Mouse (Mus musculus): ENCODE data around the gene Mapkap1. TPM values are rescaled to one million over a fixed set of nuclear protein-coding genes. Genes with fewer than 3 reads are reported as not detected.

The Mapkap1 gene
- polyA plus RNA-seq, 1 experiment from 2014 or later, result 74.6 TPM

- no peak overlapping the region for H3K27ac ChIP-seq (ENCODE audit: low read length)
- H3K27me3 ChIP-seq (ENCODE audit: control insufficient read depth, insufficient read depth, low read depth, low read length), result no peaks in the 10 kb centered on the region
- no peak for ATAC-seq (ENCODE audit: low read depth)
- 36% methylated on average over 3 of the region's 3 CpGs for WGBS
- H3K36me3 ChIP-seq (ENCODE audit: control insufficient read depth, insufficient read depth, low read length), result no peaks in the 10 kb centered on the region
- peak overlapping the region; percentile 71 for H3K4me2 ChIP-seq (ENCODE audit: low read depth, low read length)
- H3K9me3 ChIP-seq (ENCODE audit: control insufficient read depth, low read length), result no peaks in the 10 kb centered on the region
- H3K4me3 ChIP-seq (ENCODE audit: low read length), result no peak overlapping the region
- no peak overlapping the region for H3K9ac ChIP-seq (ENCODE audit: low read length)
- peaks cover 4% of the 10 kb centered on the region for H3K4me1 ChIP-seq (replicated peaks; ENCODE audit: control insufficient read depth, insufficient read depth, low read length)
Observed at GRCm38 (mm10) chr2:34373886-34374285, 32.7 kb upstream of the Mapkap1 start.

- ATAC-seq (ENCODE audit: low read depth), result no peak
- Histone ChIP-seq H3K27me3 (ENCODE audit: control insufficient read depth, insufficient read depth, low read depth, low read length) (no peaks in the 10 kb centered on the region), H3K4me3 (ENCODE audit: low read length) (no peak overlapping the region), H3K27ac (ENCODE audit: low read length) (no peak overlapping the region), H3K36me3 (ENCODE audit: control insufficient read depth, insufficient read depth, low read length) (no peaks in the 10 kb centered on the region), H3K9ac (ENCODE audit: low read length) (no peak overlapping the region), H3K4me2 (ENCODE audit: low read depth, low read length) (no peak overlapping the region), H3K9me3 (ENCODE audit: control insufficient read depth, low read length) (no peaks in the 10 kb centered on the region), H3K4me1 (replicated peaks; ENCODE audit: control insufficient read depth, insufficient read depth, low read length) (peaks cover 4% of the 10 kb centered on the region)
- 68% methylated on average over 2 of the region's 2 CpGs for WGBS
Observed at GRCm38 (mm10) chr2:34374349-34374748, 32.2 kb upstream of the Mapkap1 start.

GRCm38 (mm10) chr2:34378930-34379329, 27.6 kb upstream of the Mapkap1 start:
- WGBS, result 79% methylated on average over 2 of the region's 2 CpGs

GRCm38 (mm10) chr2:34399535-34399934, 7.0 kb upstream of the Mapkap1 start:
- Histone ChIP-seq H3K4me3 (ENCODE audit: low read length) (no peak overlapping the region), H3K4me1 (replicated peaks; ENCODE audit: control insufficient read depth, insufficient read depth, low read length) (no peaks in the 10 kb centered on the region), H3K27ac (ENCODE audit: low read length) (no peak overlapping the region), H3K36me3 (ENCODE audit: control insufficient read depth, insufficient read depth, low read length) (no peaks in the 10 kb centered on the region), H3K9ac (ENCODE audit: low read length) (no peak overlapping the region), H3K4me2 (ENCODE audit: low read depth, low read length) (no peak overlapping the region), H3K27me3 (ENCODE audit: control insufficient read depth, insufficient read depth, low read depth, low read length) (no peaks in the 10 kb centered on the region), H3K9me3 (ENCODE audit: control insufficient read depth, low read length) (no peaks in the 10 kb centered on the region)
- WGBS, result 59% methylated on average over 4 of the region's 4 CpGs
- no peak for ATAC-seq (ENCODE audit: low read depth)

More at GRCm38 (mm10) chr2:34378930-34379329, 27.6 kb upstream of the Mapkap1 start:
- Histone ChIP-seq H3K9me3 (ENCODE audit: control insufficient read depth, low read length) (no peaks in the 10 kb centered on the region), H3K4me3 (ENCODE audit: low read length) (no peak overlapping the region), H3K4me1 (replicated peaks; ENCODE audit: control insufficient read depth, insufficient read depth, low read length) (no peaks in the 10 kb centered on the region), H3K4me2 (ENCODE audit: low read depth, low read length) (no peak overlapping the region), H3K27ac (ENCODE audit: low read length) (no peak overlapping the region), H3K36me3 (ENCODE audit: control insufficient read depth, insufficient read depth, low read length) (no peaks in the 10 kb centered on the region), H3K9ac (ENCODE audit: low read length) (no peak overlapping the region), H3K27me3 (ENCODE audit: control insufficient read depth, insufficient read depth, low read depth, low read length) (no peaks in the 10 kb centered on the region)
- no peak for ATAC-seq (ENCODE audit: low read depth)

- Histone ChIP-seq H3K27ac (ENCODE audit: low read length) (no peak overlapping the region), H3K4me2 (ENCODE audit: low read depth, low read length) (peak overlapping the region; percentile 76), H3K27me3 (ENCODE audit: control insufficient read depth, insufficient read depth, low read depth, low read length) (no peaks in the 10 kb centered on the region), H3K9me3 (ENCODE audit: control insufficient read depth, low read length) (no peaks in the 10 kb centered on the region), H3K4me1 (replicated peaks; ENCODE audit: control insufficient read depth, insufficient read depth, low read length) (peaks cover 18% of the 10 kb centered on the region), H3K9ac (ENCODE audit: low read length) (peak overlapping the region; percentile 92), H3K4me3 (ENCODE audit: low read length) (peak overlapping the region; percentile 96), H3K36me3 (ENCODE audit: control insufficient read depth, insufficient read depth, low read length) (no peaks in the 10 kb centered on the region)
- 43% methylated on average over 7 of the region's 7 CpGs for WGBS
- ATAC-seq (ENCODE audit: low read depth), result no peak
Observed at GRCm38 (mm10) chr2:34407596-34407995, 1.0 kb downstream of the Mapkap1 start.

GRCm38 (mm10) chr2:34408341-34408740, 1.8 kb downstream of the Mapkap1 start:
- ATAC-seq (ENCODE audit: low read depth), result no peak
- H3K27ac ChIP-seq (ENCODE audit: low read length), result no peak overlapping the region
- peaks cover 18% of the 10 kb centered on the region for H3K4me1 ChIP-seq (replicated peaks; ENCODE audit: control insufficient read depth, insufficient read depth, low read length)
- H3K9ac ChIP-seq (ENCODE audit: low read length), result no peak overlapping the region
- H3K4me2 ChIP-seq (ENCODE audit: low read depth, low read length), result no peak overlapping the region
- H3K4me3 ChIP-seq (ENCODE audit: low read length), result no peak overlapping the region
- 93% methylated on average over 10 of the region's 10 CpGs for WGBS
- no peaks in the 10 kb centered on the region for H3K9me3 ChIP-seq (ENCODE audit: control insufficient read depth, low read length)
- H3K36me3 ChIP-seq (ENCODE audit: control insufficient read depth, insufficient read depth, low read length), result no peaks in the 10 kb centered on the region
- H3K27me3 ChIP-seq (ENCODE audit: control insufficient read depth, insufficient read depth, low read depth, low read length), result no peaks in the 10 kb centered on the region

- WGBS, result 35% methylated on average over 5 of the region's 5 CpGs
- ATAC-seq (ENCODE audit: low read depth), result no peak
- no peaks in the 10 kb centered on the region for H3K36me3 ChIP-seq (ENCODE audit: control insufficient read depth, insufficient read depth, low read length)
- peak overlapping the region; percentile 9; the same call in 1 of the 2 replicates for H3K27ac ChIP-seq (ENCODE audit: low read length)
- H3K27me3 ChIP-seq (ENCODE audit: control insufficient read depth, insufficient read depth, low read depth, low read length), result no peaks in the 10 kb centered on the region
- no peaks in the 10 kb centered on the region for H3K9me3 ChIP-seq (ENCODE audit: control insufficient read depth, low read length)
- 0 out of 2 replicates have a peak overlapping the region, but pooled peaks have one; percentile 1 for H3K9ac ChIP-seq (ENCODE audit: low read length)
- peaks cover 18% of the 10 kb centered on the region for H3K4me1 ChIP-seq (replicated peaks; ENCODE audit: control insufficient read depth, insufficient read depth, low read length)
- no peak overlapping the region for H3K4me2 ChIP-seq (ENCODE audit: low read depth, low read length)
- H3K4me3 ChIP-seq (ENCODE audit: low read length), result no peak overlapping the region
Observed at GRCm38 (mm10) chr2:34409741-34410340, 3.3 kb downstream of the Mapkap1 start.

- H3K27me3 ChIP-seq (ENCODE audit: control insufficient read depth, insufficient read depth, low read depth, low read length), result no peaks in the 10 kb centered on the region
- no peak overlapping the region for H3K9ac ChIP-seq (ENCODE audit: low read length)
- H3K9me3 ChIP-seq (ENCODE audit: control insufficient read depth, low read length), result no peaks in the 10 kb centered on the region
- no peak overlapping the region for H3K4me3 ChIP-seq (ENCODE audit: low read length)
- H3K4me2 ChIP-seq (ENCODE audit: low read depth, low read length), result no peak overlapping the region
- no peak for ATAC-seq (ENCODE audit: low read depth)
- peaks cover 5% of the 10 kb centered on the region for H3K4me1 ChIP-seq (replicated peaks; ENCODE audit: control insufficient read depth, insufficient read depth, low read length)
- H3K36me3 ChIP-seq (ENCODE audit: control insufficient read depth, insufficient read depth, low read length), result no peaks in the 10 kb centered on the region
- WGBS, result 33% methylated on average over 1 of the region's 1 CpGs
- H3K27ac ChIP-seq (ENCODE audit: low read length), result no peak overlapping the region
Observed at GRCm38 (mm10) chr2:34420256-34420655, 13.7 kb downstream of the Mapkap1 start.

- Histone ChIP-seq H3K4me2 (ENCODE audit: low read depth, low read length) (no peak overlapping the region), H3K4me3 (ENCODE audit: low read length) (no peak overlapping the region), H3K27me3 (ENCODE audit: control insufficient read depth, insufficient read depth, low read depth, low read length) (no peaks in the 10 kb centered on the region), H3K27ac (ENCODE audit: low read length) (no peak overlapping the region), H3K4me1 (replicated peaks; ENCODE audit: control insufficient read depth, insufficient read depth, low read length) (peaks cover 8% of the 10 kb centered on the region), H3K9ac (ENCODE audit: low read length) (no peak overlapping the region), H3K36me3 (ENCODE audit: control insufficient read depth, insufficient read depth, low read length) (no peaks in the 10 kb centered on the region), H3K9me3 (ENCODE audit: control insufficient read depth, low read length) (no peaks in the 10 kb centered on the region)
- 73% methylated on average over 3 of the region's 3 CpGs for WGBS
- no peak for ATAC-seq (ENCODE audit: low read depth)
Observed at GRCm38 (mm10) chr2:34424186-34424585, 17.6 kb downstream of the Mapkap1 start.

Measured in lung, embryonic 16.5 days (tissue).